Mouse (Mus musculus): ENCODE results near the gene 4930562C15Rik. TPM values are rescaled to one million over a fixed set of nuclear protein-coding genes. Genes with fewer than 3 reads are reported as not detected.

The 4930562C15Rik gene
- 0.81 and 0.93 TPM in 2 replicates for polyA plus RNA-seq (2014; fragmentation: Nextera tagmentation; extraction: Ambion mirVana)

DNA sequence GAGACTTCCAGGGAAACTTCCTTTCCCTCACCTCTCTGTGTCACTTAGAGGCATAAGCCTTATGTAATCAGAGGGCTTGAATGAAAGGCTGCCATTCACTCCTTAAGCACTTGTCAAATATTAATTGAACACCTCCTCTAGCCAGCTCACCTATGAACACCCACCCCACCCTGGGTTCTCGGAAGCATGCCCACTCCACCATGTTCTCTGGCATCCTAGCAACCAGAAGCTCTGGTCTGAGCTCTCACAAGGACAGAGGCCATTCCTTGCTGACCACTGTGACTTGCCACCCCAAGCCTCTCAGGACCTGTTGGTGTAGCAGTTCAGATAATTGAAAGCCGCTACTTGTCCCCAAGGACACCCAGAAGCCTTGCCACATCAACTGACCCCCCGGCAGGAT, at the start of gene 4930562C15Rik:
4930562C15Rik (plus strand) TSS at position 226 of the 400 bp plus-strand sequence.
- H3K4me1 ChIP-seq (ENCODE audit: control insufficient read depth, insufficient read depth, low read length), result no peaks in the 10 kb centered on the region
- H3K27ac ChIP-seq (replicated peaks; ENCODE audit: low read depth, low read length), result no peak within 1 kb of the TSS
- H3K9me3 ChIP-seq (ENCODE audit: control insufficient read depth, low read length), result no peaks in the 10 kb centered on the region
- H3K4me2 ChIP-seq (ENCODE audit: low read depth, severe bottlenecking), result no peak within 1 kb of the TSS
- WGBS, result 87% methylated on average over 3 of the region's 3 CpGs
- H3K27me3 ChIP-seq (ENCODE audit: control insufficient read depth, insufficient read depth, low read length), result no peaks in the 10 kb centered on the region
- H3K36me3 ChIP-seq (ENCODE audit: control insufficient read depth, insufficient read depth, low read length), result no peaks in the 10 kb centered on the region
- no peak for ATAC-seq (ENCODE audit: insufficient number of reproducible peaks, low FRiP score, low TSS enrichment, low read depth)
- DNase-seq (ENCODE audit: low spot score), result no peak
- H3K4me3 ChIP-seq (ENCODE audit: low read depth, low read length), result no peak within 1 kb of the TSS
- H3K9ac ChIP-seq (ENCODE audit: low read length), result no peak within 1 kb of the TSS

DNA sequence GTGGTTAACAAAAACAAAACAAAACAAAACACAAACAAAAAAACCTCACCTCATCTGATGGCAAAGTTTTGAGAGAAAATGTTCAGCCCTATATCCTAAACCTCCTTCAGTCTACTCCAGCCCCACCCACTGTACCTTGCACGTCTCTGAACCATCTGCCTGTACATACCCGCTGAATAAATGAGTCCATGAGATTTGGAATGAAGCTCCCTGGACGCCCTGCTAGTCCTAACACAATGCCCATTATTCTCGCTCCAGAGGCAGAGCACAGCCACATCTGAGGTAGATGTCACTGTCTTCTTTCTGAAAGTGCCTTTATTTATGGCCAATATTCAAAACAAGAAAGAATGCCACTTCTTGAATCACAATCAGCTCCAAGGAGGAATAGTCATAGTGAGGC, 49.5 kb upstream of the 4930562C15Rik start:
- WGBS, result 90% methylated on average over 4 of the region's 4 CpGs
- Histone ChIP-seq H3K9ac (ENCODE audit: low read length) (no peak overlapping the region), H3K4me3 (ENCODE audit: low read depth, low read length) (no peak overlapping the region), H3K27me3 (ENCODE audit: control insufficient read depth, insufficient read depth, low read length) (no peaks in the 10 kb centered on the region), H3K4me2 (ENCODE audit: low read depth, severe bottlenecking) (no peak overlapping the region), H3K4me1 (ENCODE audit: control insufficient read depth, insufficient read depth, low read length) (peaks cover 12% of the 10 kb centered on the region), H3K36me3 (ENCODE audit: control insufficient read depth, insufficient read depth, low read length) (no peaks in the 10 kb centered on the region; the same call in 1 of the 2 replicates), H3K27ac (replicated peaks; ENCODE audit: low read depth, low read length) (no peak overlapping the region), H3K9me3 (ENCODE audit: control insufficient read depth, low read length) (no peaks in the 10 kb centered on the region)
- ATAC-seq (ENCODE audit: insufficient number of reproducible peaks, low FRiP score, low TSS enrichment, low read depth) (no peak), DNase-seq (ENCODE audit: low spot score) (no peak)

DNA sequence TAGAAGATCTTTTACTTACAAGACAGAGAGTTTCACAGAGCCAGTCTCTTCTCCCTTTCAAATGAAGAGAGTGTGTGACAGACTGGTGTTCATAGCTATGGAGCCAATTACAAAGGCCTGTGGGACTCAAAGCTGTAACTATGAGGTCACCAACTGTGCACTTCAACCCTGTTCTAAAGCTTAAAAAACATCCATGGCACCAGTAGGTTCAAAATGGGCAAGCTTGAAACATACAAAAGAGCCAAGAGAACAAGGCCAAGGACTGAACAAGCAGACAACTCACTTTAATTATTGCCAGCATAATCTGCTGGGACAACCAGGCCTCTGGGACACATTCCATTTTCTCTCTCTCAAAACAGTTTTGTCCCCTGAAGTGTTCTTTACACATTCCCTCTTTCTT, 47.0 kb upstream of the 4930562C15Rik start:
- DNase-seq (ENCODE audit: low spot score), result no peak
- no peaks in the 10 kb centered on the region for H3K36me3 ChIP-seq (ENCODE audit: control insufficient read depth, insufficient read depth, low read length)
- H3K4me3 ChIP-seq (ENCODE audit: low read depth, low read length), result no peak overlapping the region
- peaks cover 12% of the 10 kb centered on the region for H3K4me1 ChIP-seq (ENCODE audit: control insufficient read depth, insufficient read depth, low read length)
- no peak overlapping the region; the same call in none of the 2 replicates for H3K4me2 ChIP-seq (ENCODE audit: low read depth, severe bottlenecking)
- H3K9ac ChIP-seq (ENCODE audit: low read length), result no peak overlapping the region
- H3K27ac ChIP-seq (replicated peaks; ENCODE audit: low read depth, low read length), result no peak overlapping the region
- no peak for ATAC-seq (ENCODE audit: insufficient number of reproducible peaks, low FRiP score, low TSS enrichment, low read depth)
- H3K9me3 ChIP-seq (ENCODE audit: control insufficient read depth, low read length), result no peaks in the 10 kb centered on the region
- no peaks in the 10 kb centered on the region for H3K27me3 ChIP-seq (ENCODE audit: control insufficient read depth, insufficient read depth, low read length)

DNA sequence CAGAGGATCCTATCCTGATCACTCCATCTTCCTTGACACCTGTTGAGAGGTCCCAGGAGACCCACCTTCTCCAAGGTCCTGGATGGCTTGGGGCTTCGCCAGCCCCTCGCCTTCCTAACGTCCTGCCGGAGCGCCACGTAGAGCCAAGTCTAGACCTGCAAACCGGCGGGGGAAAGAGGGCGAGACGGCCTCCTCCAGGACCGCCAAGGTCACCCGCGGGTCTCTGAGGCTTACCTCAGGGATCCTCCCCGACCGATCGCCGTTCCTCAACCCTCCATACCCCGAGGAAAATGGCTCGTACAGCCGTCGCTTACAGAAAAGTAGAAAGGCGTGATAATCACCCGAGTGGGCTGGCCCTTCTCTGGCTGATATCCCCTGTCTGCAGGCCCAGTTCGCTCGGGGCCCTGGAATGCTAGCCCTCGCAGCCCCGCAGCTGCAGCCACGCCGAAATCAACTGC, 45.9 kb upstream of the 4930562C15Rik start:
- peak overlapping the region; percentile 90 for H3K9ac ChIP-seq (ENCODE audit: low read length)
- no peaks in the 10 kb centered on the region for H3K9me3 ChIP-seq (ENCODE audit: control insufficient read depth, low read length)
- no peaks in the 10 kb centered on the region for H3K36me3 ChIP-seq (ENCODE audit: control insufficient read depth, insufficient read depth, low read length)
- peak; percentile 69 for ATAC-seq (ENCODE audit: insufficient number of reproducible peaks, low FRiP score, low TSS enrichment, low read depth)
- peaks cover 12% of the 10 kb centered on the region for H3K4me1 ChIP-seq (ENCODE audit: control insufficient read depth, insufficient read depth, low read length)
- peak overlapping the region; percentile 84 for H3K4me3 ChIP-seq (ENCODE audit: low read depth, low read length)
- DNase-seq (ENCODE audit: low spot score), result no peak
- H3K27ac ChIP-seq (replicated peaks; ENCODE audit: low read depth, low read length), result peak overlapping the region; percentile 97
- peak overlapping the region; percentile 81 for H3K4me2 ChIP-seq (ENCODE audit: low read depth, severe bottlenecking)
- H3K27me3 ChIP-seq (ENCODE audit: control insufficient read depth, insufficient read depth, low read length), result no peaks in the 10 kb centered on the region
- WGBS, result 0% methylated on average over 29 of the region's 29 CpGs

DNA sequence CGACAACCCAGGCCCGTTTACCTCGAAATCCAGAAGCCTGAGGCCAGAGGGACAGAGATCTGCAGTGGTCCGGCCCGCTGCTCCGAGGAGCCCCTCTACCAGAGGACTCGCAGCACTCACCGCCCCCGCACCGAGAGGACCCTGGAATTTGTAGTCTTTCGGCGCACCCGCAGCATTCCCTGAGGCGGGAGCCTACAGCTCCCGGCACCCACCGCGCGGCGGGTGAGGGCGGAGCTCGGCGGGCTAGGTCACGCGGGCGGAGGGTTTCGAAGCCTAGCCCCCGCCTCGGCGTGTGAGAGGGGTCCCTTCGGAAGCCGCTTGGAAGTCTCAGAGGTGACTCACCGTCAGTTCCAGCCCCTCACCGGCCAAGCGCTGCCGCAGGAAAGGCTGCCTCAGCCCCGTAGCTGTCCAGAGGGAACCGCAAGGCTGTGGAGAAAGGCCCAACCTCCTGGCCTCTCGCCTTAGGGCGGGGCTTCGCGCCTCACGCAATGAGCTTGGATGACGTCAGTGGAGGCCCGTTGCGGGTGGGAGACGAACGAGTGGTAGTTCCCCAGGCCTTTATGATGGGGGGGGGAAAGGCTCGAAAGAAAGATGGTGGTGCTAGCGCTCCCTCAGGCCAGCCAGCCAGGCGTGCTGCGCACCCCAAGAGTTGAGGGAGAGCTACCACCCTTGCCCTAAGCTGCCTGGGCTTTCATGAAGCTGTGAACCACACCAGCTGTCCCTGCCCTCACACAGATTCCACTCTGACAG, 45.2 kb upstream of the 4930562C15Rik start, which contains the start of gene Cdip1:
Cdip1 (minus strand) TSS at position 483 of the 750 bp plus-strand sequence.
- H3K9ac ChIP-seq (ENCODE audit: low read length), result peak within 1 kb of the TSS; percentile 90
- under 1% methylated on average over 51 of the region's 51 CpGs for WGBS

DNA sequence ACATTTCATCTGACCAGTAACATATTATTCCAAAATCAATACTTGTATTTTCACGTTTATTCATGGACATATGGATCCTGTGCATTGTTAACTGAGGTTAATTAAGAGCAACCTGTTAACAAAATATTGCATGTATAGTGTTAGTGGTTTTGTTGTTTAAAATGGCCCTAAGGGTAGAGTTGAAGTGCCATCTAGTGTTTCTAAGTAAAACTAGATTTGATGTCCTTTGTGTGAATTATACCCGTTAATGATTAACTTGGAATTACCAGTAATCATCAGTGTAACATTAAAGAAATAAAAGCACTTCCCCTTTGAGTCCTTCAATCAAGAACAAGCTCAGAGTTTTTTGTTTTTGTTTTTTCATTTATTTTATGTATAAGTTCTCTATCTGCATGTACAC, 43.9 kb upstream of the 4930562C15Rik start:
- Histone ChIP-seq H3K4me2 (ENCODE audit: low read depth, severe bottlenecking) (no peak overlapping the region), H3K36me3 (ENCODE audit: control insufficient read depth, insufficient read depth, low read length) (no peaks in the 10 kb centered on the region), H3K27me3 (ENCODE audit: control insufficient read depth, insufficient read depth, low read length) (no peaks in the 10 kb centered on the region), H3K4me3 (ENCODE audit: low read depth, low read length) (no peak overlapping the region), H3K4me1 (ENCODE audit: control insufficient read depth, insufficient read depth, low read length) (peaks cover 12% of the 10 kb centered on the region), H3K9ac (ENCODE audit: low read length) (no peak overlapping the region), H3K27ac (replicated peaks; ENCODE audit: low read depth, low read length) (no peak overlapping the region), H3K9me3 (ENCODE audit: control insufficient read depth, low read length) (no peaks in the 10 kb centered on the region)
- DNase-seq (ENCODE audit: low spot score), result no peak
- ATAC-seq (ENCODE audit: insufficient number of reproducible peaks, low FRiP score, low TSS enrichment, low read depth), result no peak
- WGBS, result 70% methylated on average over 2 of the region's 2 CpGs

More for the DNA sequence above, 45.2 kb upstream of the 4930562C15Rik start, which contains the start of gene Cdip1:
- no peaks in the 10 kb centered on the region for H3K27me3 ChIP-seq (ENCODE audit: control insufficient read depth, insufficient read depth, low read length)
- H3K9me3 ChIP-seq (ENCODE audit: control insufficient read depth, low read length), result no peaks in the 10 kb centered on the region
- H3K4me3 ChIP-seq (ENCODE audit: low read depth, low read length), result peak within 1 kb of the TSS; percentile 84
- peak within 1 kb of the TSS; percentile 81 for H3K4me2 ChIP-seq (ENCODE audit: low read depth, severe bottlenecking)
- peak within 1 kb of the TSS; percentile 97 for H3K27ac ChIP-seq (replicated peaks; ENCODE audit: low read depth, low read length)
- peaks cover 12% of the 10 kb centered on the region for H3K4me1 ChIP-seq (ENCODE audit: control insufficient read depth, insufficient read depth, low read length)
- DNase-seq (ENCODE audit: low spot score), result peak; percentile 95
- peak; percentile 97 for ATAC-seq (ENCODE audit: insufficient number of reproducible peaks, low FRiP score, low TSS enrichment, low read depth)
- no peaks in the 10 kb centered on the region for H3K36me3 ChIP-seq (ENCODE audit: control insufficient read depth, insufficient read depth, low read length)

DNA sequence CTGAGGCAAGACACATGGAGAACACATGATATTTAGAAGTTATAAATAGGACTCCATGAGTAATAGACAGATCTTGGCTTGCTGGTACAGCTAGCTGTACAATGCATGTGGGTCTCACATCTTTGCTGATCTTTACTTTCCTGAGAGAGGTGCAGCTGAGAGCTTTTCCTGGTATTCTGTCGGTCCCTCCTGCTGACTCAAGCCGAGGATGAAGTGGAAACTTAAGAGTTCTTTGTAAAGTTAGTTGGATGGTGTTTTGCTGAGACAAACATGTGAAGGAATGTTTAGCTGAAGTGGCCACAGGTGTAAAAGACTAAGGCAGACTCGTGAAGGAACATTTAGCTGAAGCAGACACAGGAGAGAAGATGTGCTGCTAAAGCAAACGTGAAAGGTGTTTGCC, 38.6 kb upstream of the 4930562C15Rik start:
- DNase-seq (ENCODE audit: low spot score), result no peak
- Histone ChIP-seq H3K9me3 (ENCODE audit: control insufficient read depth, low read length) (no peaks in the 10 kb centered on the region), H3K27ac (replicated peaks; ENCODE audit: low read depth, low read length) (no peak overlapping the region), H3K4me1 (ENCODE audit: control insufficient read depth, insufficient read depth, low read length) (no peaks in the 10 kb centered on the region), H3K4me3 (ENCODE audit: low read depth, low read length) (no peak overlapping the region), H3K9ac (ENCODE audit: low read length) (no peak overlapping the region), H3K27me3 (ENCODE audit: control insufficient read depth, insufficient read depth, low read length) (no peaks in the 10 kb centered on the region), H3K36me3 (ENCODE audit: control insufficient read depth, insufficient read depth, low read length) (no peaks in the 10 kb centered on the region), H3K4me2 (ENCODE audit: low read depth, severe bottlenecking) (no peak overlapping the region)
- WGBS, result 83% methylated on average over 4 of the region's 4 CpGs
- ATAC-seq (ENCODE audit: insufficient number of reproducible peaks, low FRiP score, low TSS enrichment, low read depth), result no peak

DNA sequence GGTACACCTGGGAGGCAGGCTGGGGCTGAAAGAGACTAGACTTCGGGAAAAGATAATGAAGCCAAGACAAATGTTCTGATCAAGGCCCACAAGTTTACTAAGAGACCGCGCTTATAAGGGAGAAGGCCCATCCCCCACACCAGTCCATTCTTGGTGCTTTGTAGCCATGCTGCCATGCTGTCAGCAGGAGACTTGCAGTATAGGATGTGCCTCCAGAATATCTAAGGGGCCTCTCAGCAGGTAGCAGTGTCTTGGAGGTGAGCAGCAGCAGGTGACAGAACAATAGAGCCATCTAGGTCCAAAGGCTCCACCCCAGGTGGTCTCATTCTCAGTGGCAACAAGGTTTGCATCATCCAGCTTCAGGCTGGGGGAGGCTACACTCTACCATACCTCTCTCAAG, 16.9 kb upstream of the 4930562C15Rik start:
- WGBS, result 82% methylated on average over 3 of the region's 3 CpGs
- no peak overlapping the region for H3K9ac ChIP-seq (ENCODE audit: low read length)
- no peaks in the 10 kb centered on the region for H3K36me3 ChIP-seq (ENCODE audit: control insufficient read depth, insufficient read depth, low read length)
- DNase-seq (ENCODE audit: low spot score) (no peak), ATAC-seq (ENCODE audit: insufficient number of reproducible peaks, low FRiP score, low TSS enrichment, low read depth) (no peak)
- H3K27ac ChIP-seq (replicated peaks; ENCODE audit: low read depth, low read length), result no peak overlapping the region
- H3K4me1 ChIP-seq (ENCODE audit: control insufficient read depth, insufficient read depth, low read length), result no peaks in the 10 kb centered on the region
- H3K4me3 ChIP-seq (ENCODE audit: low read depth, low read length), result no peak overlapping the region
- H3K27me3 ChIP-seq (ENCODE audit: control insufficient read depth, insufficient read depth, low read length), result no peaks in the 10 kb centered on the region
- no peaks in the 10 kb centered on the region for H3K9me3 ChIP-seq (ENCODE audit: control insufficient read depth, low read length)
- no peak overlapping the region for H3K4me2 ChIP-seq (ENCODE audit: low read depth, severe bottlenecking)

Measured in limb, embryonic 11.5 days (tissue).